Mouse (Mus musculus): ENCODE data around the gene Lpcat4. TPM values are rescaled to one million over a fixed set of nuclear protein-coding genes. Genes with fewer than 3 reads are reported as not detected.

Lpcat4 gene
- polyA plus RNA-seq, 1 experiment from 2014 or later = 27.4 TPM

- no peak for ATAC-seq (ENCODE audit: low FRiP score, low read depth)
These were observed 25.1 kb downstream of the Lpcat4 start for GRCm38 (mm10) chr2:112264364-112264763.

GRCm38 (mm10) chr2:112265448-112266241, 26.4 kb downstream of the Lpcat4 start, which contains the start of gene Slc12a6:
Gene Slc12a6 (plus strand): TSS chr2:112265825.
- Histone ChIP-seq H3K27me3 (no peaks in the 10 kb centered on the region), H3K4me2 (peak within 1 kb of the TSS; percentile 80), H3K27ac (replicated peaks) (peak within 1 kb of the TSS; percentile 89), H3K9ac (peak within 1 kb of the TSS; percentile 78), H3K9me3 (no peaks in the 10 kb centered on the region), H3K4me1 (replicated peaks) (peaks cover 63% of the 10 kb centered on the region), H3K36me3 (no peaks in the 10 kb centered on the region), H3K4me3 (peak within 1 kb of the TSS; percentile 86)
- under 1% methylated on average over 81 of the region's 85 CpGs for WGBS
- ATAC-seq (ENCODE audit: low FRiP score, low read depth) = peak; percentile 95

More at GRCm38 (mm10) chr2:112264364-112264763, 25.1 kb downstream of the Lpcat4 start:
- 86% methylated on average over 4 of the region's 4 CpGs for WGBS
- Histone ChIP-seq H3K9ac (no peak overlapping the region), H3K4me3 (no peak overlapping the region), H3K4me2 (no peak overlapping the region), H3K36me3 (no peaks in the 10 kb centered on the region), H3K4me1 (replicated peaks) (peaks cover 51% of the 10 kb centered on the region), H3K27ac (replicated peaks) (no peak overlapping the region), H3K9me3 (no peaks in the 10 kb centered on the region), H3K27me3 (no peaks in the 10 kb centered on the region)

GRCm38 (mm10) chr2:112266242-112266592, 26.9 kb downstream of the Lpcat4 start, which contains the start of gene Gm21985:
Gene Gm21985 (plus strand): TSS chr2:112266314.
- ATAC-seq (ENCODE audit: low FRiP score, low read depth) = peak; percentile 35
- Histone ChIP-seq H3K4me3 (peak within 1 kb of the TSS; percentile 86), H3K4me2 (peak within 1 kb of the TSS; percentile 80), H3K36me3 (no peaks in the 10 kb centered on the region), H3K27me3 (no peaks in the 10 kb centered on the region), H3K4me1 (replicated peaks) (peaks cover 65% of the 10 kb centered on the region), H3K27ac (replicated peaks) (peak within 1 kb of the TSS; percentile 89), H3K9me3 (no peaks in the 10 kb centered on the region), H3K9ac (peak within 1 kb of the TSS; percentile 78)
- WGBS = 1% methylated on average over 11 of the region's 11 CpGs

GRCm38 (mm10) chr2:112266780-112267179, 27.5 kb downstream of the Lpcat4 start:
- no peak for ATAC-seq (ENCODE audit: low FRiP score, low read depth)
- Histone ChIP-seq H3K4me1 (replicated peaks) (peaks cover 70% of the 10 kb centered on the region), H3K27me3 (no peaks in the 10 kb centered on the region), H3K27ac (replicated peaks) (0 out of 2 replicates have a peak overlapping the region, but pooled peaks have one; percentile 89), H3K36me3 (no peaks in the 10 kb centered on the region), H3K4me2 (peak overlapping the region; percentile 80), H3K4me3 (peak overlapping the region; percentile 86), H3K9me3 (no peaks in the 10 kb centered on the region), H3K9ac (peak overlapping the region; percentile 78)
- WGBS = 34% methylated on average over 10 of the region's 10 CpGs

GRCm38 (mm10) chr2:112267547-112268269, 28.4 kb downstream of the Lpcat4 start:
- 79% methylated on average over 8 of the region's 8 CpGs for WGBS
- Histone ChIP-seq H3K36me3 (no peaks in the 10 kb centered on the region), H3K9me3 (no peaks in the 10 kb centered on the region), H3K4me2 (peak overlapping the region; percentile 80), H3K27me3 (no peaks in the 10 kb centered on the region), H3K4me1 (replicated peaks) (peaks cover 68% of the 10 kb centered on the region), H3K9ac (no peak overlapping the region), H3K4me3 (peak overlapping the region; percentile 86), H3K27ac (replicated peaks) (no peak overlapping the region)
- ATAC-seq (ENCODE audit: low FRiP score, low read depth) = no peak

GRCm38 (mm10) chr2:112270011-112270410, 30.7 kb downstream of the Lpcat4 start:
- peaks cover 50% of the 10 kb centered on the region for H3K4me1 ChIP-seq (replicated peaks)
- no peak overlapping the region for H3K9ac ChIP-seq
- no peak for ATAC-seq (ENCODE audit: low FRiP score, low read depth)
- no peaks in the 10 kb centered on the region for H3K9me3 ChIP-seq
- H3K4me2 ChIP-seq = peak overlapping the region; percentile 0; the same call in 1 of the 2 replicates
- H3K4me3 ChIP-seq = no peak overlapping the region
- no peaks in the 10 kb centered on the region for H3K27me3 ChIP-seq
- no peak overlapping the region for H3K27ac ChIP-seq (replicated peaks)
- WGBS = 90% methylated on average over 2 of the region's 2 CpGs
- H3K36me3 ChIP-seq = no peaks in the 10 kb centered on the region

GRCm38 (mm10) chr2:112272909-112273308, 33.6 kb downstream of the Lpcat4 start:
- H3K36me3 ChIP-seq = no peaks in the 10 kb centered on the region
- no peaks in the 10 kb centered on the region for H3K27me3 ChIP-seq
- 92% methylated on average over 2 of the region's 2 CpGs for WGBS
- no peaks in the 10 kb centered on the region for H3K9me3 ChIP-seq
- ATAC-seq (ENCODE audit: low FRiP score, low read depth) = no peak
- no peak overlapping the region for H3K4me3 ChIP-seq
- peaks cover 32% of the 10 kb centered on the region for H3K4me1 ChIP-seq (replicated peaks)
- H3K27ac ChIP-seq (replicated peaks) = no peak overlapping the region
- H3K9ac ChIP-seq = no peak overlapping the region
- no peak overlapping the region for H3K4me2 ChIP-seq

GRCm38 (mm10) chr2:112273474-112273873, 34.2 kb downstream of the Lpcat4 start:
- no peak for ATAC-seq (ENCODE audit: low FRiP score, low read depth)
- no peak overlapping the region for H3K27ac ChIP-seq (replicated peaks)
- H3K9ac ChIP-seq = no peak overlapping the region
- no peaks in the 10 kb centered on the region for H3K9me3 ChIP-seq
- H3K36me3 ChIP-seq = no peaks in the 10 kb centered on the region
- H3K4me1 ChIP-seq (replicated peaks) = peaks cover 27% of the 10 kb centered on the region
- H3K27me3 ChIP-seq = no peaks in the 10 kb centered on the region
- H3K4me3 ChIP-seq = no peak overlapping the region
- WGBS = 88% methylated on average over 6 of the region's 6 CpGs
- no peak overlapping the region for H3K4me2 ChIP-seq

- Histone ChIP-seq H3K9ac (no peak overlapping the region), H3K4me2 (no peak overlapping the region), H3K27ac (replicated peaks) (no peak overlapping the region), H3K36me3 (no peaks in the 10 kb centered on the region), H3K4me3 (no peak overlapping the region), H3K4me1 (replicated peaks) (peaks cover under 1% of the 10 kb centered on the region; the same call in 1 of the 2 replicates), H3K9me3 (no peaks in the 10 kb centered on the region), H3K27me3 (no peaks in the 10 kb centered on the region)
- no peak for ATAC-seq (ENCODE audit: low FRiP score, low read depth)
- 89% methylated on average over 3 of the region's 3 CpGs for WGBS
These were observed 37.6 kb downstream of the Lpcat4 start for GRCm38 (mm10) chr2:112276870-112277269.

GRCm38 (mm10) chr2:112282846-112283245, 43.6 kb downstream of the Lpcat4 start:
- H3K9me3 ChIP-seq = no peaks in the 10 kb centered on the region
- no peak overlapping the region for H3K9ac ChIP-seq
- H3K4me1 ChIP-seq (replicated peaks) = peaks cover 13% of the 10 kb centered on the region
- no peak for ATAC-seq (ENCODE audit: low FRiP score, low read depth)
- H3K4me2 ChIP-seq = no peak overlapping the region
- no peak overlapping the region for H3K4me3 ChIP-seq
- WGBS = 74% methylated on average over 1 of the region's 1 CpGs
- H3K27ac ChIP-seq (replicated peaks) = no peak overlapping the region
- H3K36me3 ChIP-seq = no peaks in the 10 kb centered on the region
- no peaks in the 10 kb centered on the region for H3K27me3 ChIP-seq

GRCm38 (mm10) chr2:112284363-112285030, 45.2 kb downstream of the Lpcat4 start:
- Histone ChIP-seq H3K9me3 (no peaks in the 10 kb centered on the region), H3K4me3 (peak overlapping the region; percentile 38), H3K27me3 (no peaks in the 10 kb centered on the region), H3K4me1 (replicated peaks) (peaks cover 13% of the 10 kb centered on the region), H3K27ac (replicated peaks) (no peak overlapping the region), H3K36me3 (no peaks in the 10 kb centered on the region), H3K9ac (peak overlapping the region; percentile 33; the same call in 1 of the 2 replicates), H3K4me2 (peak overlapping the region; percentile 73)
- WGBS = 1% methylated on average over 21 of the region's 21 CpGs
- peak; percentile 74; the same call in 1 of the 2 replicates for ATAC-seq (ENCODE audit: low FRiP score, low read depth)
